Mouse (Mus musculus): ENCODE results near the gene 1700066M21Rik.

DNA sequence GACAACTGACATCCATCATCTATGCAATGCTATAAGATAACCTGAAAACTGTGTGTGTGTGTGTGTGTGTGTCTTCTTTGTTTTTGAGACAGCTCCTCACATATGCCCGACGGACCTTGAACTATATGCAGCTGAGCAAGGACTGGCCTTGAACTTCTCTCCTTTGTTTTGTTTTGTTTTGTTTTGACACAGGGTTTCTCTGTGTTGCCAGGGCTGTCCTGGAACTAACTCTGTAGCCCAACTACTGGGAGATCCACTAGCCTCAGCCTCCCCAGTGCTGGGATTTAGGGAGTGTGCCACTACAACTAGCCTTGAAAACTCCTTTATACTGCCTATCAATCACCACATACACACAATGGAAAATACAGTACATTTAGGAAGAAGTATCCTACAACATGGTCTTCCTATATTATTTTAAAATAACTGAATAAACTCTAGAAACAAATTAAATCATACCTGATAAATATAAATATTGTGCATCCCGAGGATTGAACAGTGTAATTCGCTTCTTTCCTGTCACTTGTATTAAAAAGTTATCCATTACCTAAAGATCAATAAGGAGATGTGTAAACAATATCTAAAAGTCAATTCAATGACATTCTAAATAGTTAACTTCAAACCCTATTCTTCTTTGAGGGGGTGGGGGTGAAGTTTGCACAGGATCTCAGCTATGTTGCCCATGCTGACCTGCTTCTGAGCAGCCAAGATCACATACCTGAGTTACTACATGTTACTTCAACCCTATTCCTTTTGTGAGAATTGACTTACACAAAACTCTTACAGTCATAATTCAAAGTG lies 13.8 kb downstream of the 1700066M21Rik start:
- TF ChIP-seq CTCF (IDR thresholded peaks at IDR 0.05; ENCODE audit: insufficient read depth, low read length), result no peak
- TF ChIP-seq POLR2A (IDR thresholded peaks at IDR 0.05; ENCODE audit: borderline replicate concordance, extremely low read depth, low read depth, low read length), result no peak
